Mouse (Mus musculus) left cerebral cortex, postnatal 25 days (tissue): Measurements from ENCODE around the gene Mst1. TPM values are rescaled to one million over a fixed set of nuclear protein-coding genes. Genes with fewer than 3 reads are reported as not detected.
A peak's percentile ranks its signal among the peaks of the same experiment; 100 is the strongest.

Source experiments
- DNase-seq, 2 experiments: peaks; one replicate each; pipeline ENCODE4 v3.0.0; 2022; ENCODE audit warnings: low spot score in 2 of 2, mixed read lengths in 1 of 2
- intact Hi-C: fragments of 180-260 bp; cut with DNase I; formaldehyde crosslinking; loops from one replicate; pipeline ENCODE4 v1.15.1; 2025
- total RNA-seq, 2 experiments: library from RNA; stranded (reverse); gene quantifications; 2 replicates each; pipeline ENCODE4 v1.2.3; 2021

Mst1 gene
- not detected for total RNA-seq

DNA sequence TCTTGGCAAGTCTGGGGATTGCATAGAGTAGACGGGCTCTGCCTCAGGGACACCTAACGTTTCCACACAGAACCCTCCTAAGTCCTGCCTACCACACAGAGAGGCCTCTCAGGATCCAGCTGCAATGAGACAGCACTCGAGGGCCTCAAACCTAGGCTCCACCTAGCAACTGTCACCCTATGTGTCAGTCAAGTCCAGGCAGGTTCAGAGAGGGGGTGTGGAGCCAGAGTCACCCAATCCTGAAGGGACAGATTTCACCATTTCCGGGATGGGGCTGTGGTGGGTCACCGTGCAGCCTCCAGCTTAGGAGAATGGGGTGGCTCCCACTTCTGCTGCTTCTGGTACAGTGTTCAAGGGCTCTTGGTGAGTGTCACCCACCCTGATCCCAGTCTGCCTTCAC lies at the start of gene Mst1:
Gene Mst1 (plus strand): TSS at position 269 of the 400 bp plus-strand sequence.
- DNase-seq, result no peak
- intact Hi-C loops, result no loop called here

DNA sequence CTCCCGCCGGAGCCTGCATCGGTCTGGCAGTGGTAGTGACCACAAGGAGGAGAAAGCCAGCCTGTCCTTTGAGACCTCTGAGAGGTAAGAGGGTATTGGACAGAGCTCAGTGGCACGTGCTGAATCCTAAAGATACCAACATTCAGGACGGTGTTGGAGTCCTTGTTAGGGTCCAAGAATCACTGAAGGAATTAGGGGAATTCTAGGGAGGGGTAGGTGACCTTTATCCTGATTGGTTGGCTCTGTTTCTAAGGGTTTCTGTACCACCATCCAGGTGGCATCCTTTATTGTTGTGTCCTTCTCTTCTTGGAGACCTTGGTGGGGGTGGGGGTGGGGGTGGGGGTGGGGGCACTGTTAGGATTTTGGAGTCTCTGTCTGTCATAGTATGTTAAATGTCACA lies 48.1 kb upstream of the Mst1 start:
- intact Hi-C loops, result no loop called here
- DNase-seq, result no peak

DNA sequence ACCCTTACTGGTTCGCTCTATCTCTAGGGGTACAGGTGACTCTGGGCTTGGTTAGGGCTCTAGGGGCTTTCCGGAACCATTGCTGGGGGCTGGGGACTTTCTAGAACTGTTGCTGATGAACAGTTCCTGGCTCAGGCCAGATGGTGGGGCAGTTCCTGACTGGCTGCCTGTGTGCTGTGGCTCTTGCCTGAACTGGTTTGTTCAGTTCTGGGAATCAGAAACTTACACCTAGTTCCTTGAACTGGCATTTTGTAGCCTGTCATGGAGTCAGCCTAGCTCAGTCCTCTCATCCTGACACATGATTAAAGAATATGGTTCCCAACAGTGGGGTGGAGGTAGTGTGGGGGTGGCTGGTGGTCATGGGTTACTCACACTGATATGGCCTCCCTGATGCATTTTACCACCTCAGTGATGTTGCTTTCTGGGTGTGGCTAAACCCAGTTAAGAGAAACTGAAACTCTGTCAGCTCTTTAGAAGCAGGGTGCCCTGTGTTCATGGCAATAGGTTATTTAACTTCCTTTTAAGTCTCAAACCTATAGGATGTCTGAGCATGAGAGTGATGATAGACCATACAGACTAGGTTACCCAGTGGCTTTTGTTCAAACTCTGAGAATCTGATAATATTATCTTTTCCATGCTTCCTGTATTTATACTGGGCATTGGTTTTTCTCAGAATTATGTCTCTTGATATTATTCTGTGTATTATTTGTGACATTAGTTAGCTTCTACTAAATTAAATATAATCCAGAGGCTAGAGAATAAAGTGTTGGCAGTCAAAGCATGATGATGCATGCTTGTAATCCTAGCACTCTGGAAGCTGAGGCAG lies 44.7 kb upstream of the Mst1 start:
- DNase-seq, result no peak
- intact Hi-C loops, result no loop called here

DNA sequence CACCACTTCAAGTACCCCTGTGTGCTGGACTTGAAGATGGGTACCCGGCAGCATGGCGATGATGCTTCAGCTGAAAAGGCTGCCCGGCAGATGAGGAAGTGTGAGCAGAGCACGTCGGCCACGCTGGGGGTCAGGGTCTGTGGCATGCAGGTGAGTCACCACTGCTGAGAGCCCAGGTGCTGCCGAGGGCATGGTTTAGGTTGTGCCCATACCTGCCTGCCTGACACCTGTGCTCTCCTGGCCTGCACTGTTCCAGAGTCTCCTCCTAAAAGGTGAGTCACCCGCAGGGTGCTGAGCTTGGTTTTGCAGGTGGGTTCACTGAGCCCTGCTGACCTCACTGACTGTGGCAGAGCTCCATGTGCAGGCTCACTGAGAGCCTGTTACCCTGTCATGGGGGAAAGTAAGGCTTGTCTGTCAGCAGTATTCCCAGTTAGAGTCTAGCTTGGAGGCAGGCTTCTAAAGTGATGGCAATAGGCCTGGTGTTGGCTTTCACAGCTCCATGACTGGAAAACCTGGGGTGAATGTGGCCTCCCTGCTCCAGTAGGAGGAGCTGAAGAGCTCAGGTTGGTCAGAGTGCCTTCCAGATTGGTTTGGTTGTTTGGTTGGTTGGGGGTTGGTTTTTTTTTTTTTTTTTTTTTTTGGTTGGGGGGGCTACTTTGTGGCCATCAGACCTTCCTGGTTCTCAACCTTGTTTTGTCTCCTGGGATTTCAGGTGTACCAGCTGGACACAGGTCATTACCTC lies 35.3 kb upstream of the Mst1 start:
- no peak for DNase-seq
- intact Hi-C loops, result loop anchor here (5.0 kb wide), 1 partner anchor 43 kb away; the partner anchor contains the start of gene Ip6k1

DNA sequence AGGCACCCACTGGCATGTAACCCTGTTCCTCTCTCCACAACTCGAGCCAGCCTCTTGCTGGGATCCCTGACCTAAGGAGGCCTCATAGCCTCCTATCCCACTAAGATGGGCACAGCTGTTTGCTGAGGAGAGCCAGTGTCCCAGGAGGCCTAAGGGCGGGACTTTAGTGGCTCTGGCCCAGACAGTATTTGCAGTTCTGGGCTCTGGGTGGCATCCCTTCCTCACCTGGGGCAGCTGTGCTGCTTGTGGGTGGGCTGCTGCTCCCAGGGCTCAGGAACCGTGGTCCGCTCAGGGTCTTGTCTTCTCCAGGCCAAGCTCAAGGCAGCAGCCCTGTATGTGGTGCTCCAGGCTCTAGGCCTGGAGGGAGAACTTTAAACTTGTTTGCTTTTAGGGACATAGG lies 33.7 kb upstream of the Mst1 start:
- intact Hi-C loops, result loop anchor here (5.0 kb wide), 1 partner anchor 44 kb away; the partner anchor contains the start of gene Ip6k1
- no peak for DNase-seq

DNA sequence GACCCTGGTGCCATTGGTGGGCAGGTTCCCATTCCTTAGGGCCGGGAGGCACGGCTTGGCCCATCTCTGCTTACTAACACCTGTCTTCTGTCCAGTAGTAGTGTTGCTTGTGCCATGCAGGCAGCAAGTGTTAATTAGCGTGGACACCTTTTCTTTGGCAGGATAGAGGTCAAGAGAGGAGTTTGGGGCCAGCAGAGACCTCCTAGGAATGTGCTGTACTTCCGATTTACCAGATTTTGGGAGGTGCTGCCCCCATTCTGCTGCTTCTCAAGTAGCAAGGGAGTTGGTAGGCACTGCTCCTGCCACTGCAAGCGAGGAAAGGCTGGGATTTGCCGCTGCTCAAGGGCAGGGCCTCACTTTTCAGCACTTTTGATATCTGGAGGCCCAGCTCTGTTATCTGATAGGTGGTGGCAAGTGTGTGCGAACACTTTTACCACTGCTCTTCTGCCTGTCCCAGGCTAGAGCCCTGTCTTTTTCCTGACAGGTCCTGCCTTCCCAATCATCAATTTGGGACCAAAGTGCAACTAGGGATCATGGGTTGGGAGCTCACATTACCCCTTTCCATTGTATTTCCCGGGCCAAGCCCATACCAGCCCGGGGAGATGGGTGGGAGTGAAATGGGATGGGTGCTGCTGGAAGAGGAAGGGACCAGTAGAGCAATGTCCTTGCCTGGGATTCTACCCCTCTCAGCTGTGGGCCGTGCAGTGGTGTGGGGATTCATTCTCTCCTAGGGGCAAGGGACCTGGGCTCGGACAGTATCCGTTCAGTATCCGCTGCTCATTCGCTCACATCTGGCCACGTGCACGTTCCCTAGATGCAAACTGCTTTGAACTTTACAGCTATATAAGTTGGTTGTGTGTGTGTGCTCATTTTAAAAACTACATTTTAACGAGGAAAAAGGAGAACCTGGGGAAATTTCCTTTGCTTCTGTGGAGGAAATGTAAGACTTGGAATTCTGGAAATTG lies 32.4 kb upstream of the Mst1 start:
- intact Hi-C loops, result loop anchor here (5.0 kb wide), 1 partner anchor 46 kb away; the partner anchor contains the start of gene Ip6k1

DNA sequence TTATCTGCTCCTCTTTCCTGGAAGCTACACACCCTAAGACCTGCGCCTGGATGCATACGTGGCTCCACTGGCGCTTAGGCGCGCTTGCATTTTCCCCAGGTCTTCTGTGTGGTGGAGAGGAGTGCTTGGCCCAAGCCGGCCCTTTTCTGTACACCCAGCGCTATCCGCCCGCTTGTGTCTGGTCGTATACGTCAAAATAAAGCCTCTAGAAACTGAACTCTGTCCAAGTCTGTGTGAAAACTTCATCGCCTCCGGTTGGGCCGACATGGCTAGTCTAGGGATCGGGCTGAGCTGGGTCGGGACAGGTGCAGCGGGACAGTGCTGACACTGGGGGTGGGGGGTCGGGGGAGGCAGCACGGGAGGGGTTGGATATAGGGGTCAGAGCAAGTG lies 31.7 kb upstream of the Mst1 start:
- DNase-seq, result no peak
- intact Hi-C loops, result loop anchor here (5.0 kb wide), 1 partner anchor 46 kb away; the partner anchor contains the start of gene Ip6k1

More for the DNA sequence above, 32.4 kb upstream of the Mst1 start:
- DNase-seq, result no peak

DNA sequence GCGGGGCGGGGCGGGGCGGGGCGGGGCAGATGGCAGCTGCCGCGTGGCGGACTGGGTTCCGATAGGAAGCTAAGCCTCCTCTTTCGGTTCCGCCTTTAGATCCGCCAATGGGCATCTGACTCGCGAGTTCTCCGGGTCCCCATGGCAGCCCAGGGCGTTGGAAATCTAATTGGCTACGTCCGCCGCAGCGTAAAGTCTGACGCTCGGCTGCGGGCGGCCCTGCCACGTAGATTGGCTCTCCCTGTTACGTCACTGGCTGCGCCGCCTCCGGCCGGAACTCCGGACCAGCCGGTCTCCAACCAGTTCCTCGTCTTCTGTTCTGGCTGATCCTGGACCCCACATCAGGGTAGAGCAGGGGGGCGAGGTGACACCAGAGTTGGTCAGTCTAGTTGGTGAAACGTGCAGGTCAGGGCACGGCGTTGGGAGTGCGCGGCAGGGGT lies 31.2 kb upstream of the Mst1 start, which contains the start of gene Gmppb:
Gene Gmppb (plus strand): TSS at position 227 of the 440 bp plus-strand sequence.
- intact Hi-C loops, result loop anchor here (5.0 kb wide), 1 partner anchor 47 kb away; the partner anchor contains the start of gene Ip6k1
- peak; percentile 96 to 99 for DNase-seq

DNA sequence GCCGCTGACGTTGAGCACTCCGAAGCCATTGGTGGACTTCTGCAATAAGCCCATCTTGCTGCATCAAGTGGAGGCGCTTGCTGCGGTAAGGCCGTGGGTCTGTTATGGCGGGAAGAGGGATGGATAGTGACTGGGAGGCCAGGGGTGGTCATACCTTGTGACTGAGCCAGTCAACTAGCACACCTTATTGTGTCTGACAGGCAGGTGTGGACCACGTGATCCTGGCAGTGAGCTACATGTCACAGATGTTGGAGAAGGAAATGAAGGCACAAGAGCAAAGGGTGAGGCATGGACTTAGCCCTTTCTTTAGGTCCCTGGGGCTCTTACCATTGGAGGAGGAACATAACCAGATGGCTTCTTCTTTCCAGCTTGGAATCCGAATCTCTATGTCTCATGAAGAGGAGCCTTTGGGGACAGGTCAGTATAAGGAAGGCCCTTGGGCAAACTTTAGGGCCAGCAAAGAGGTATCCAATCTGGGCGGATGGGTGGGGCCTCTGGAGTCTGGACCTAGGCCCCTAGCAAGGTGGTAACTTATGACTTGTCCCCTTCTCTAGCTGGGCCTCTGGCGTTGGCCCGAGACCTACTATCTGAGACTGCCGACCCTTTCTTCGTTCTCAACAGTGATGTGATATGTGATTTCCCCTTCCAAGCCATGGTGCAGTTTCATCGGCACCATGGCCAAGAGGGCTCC lies 30.5 kb upstream of the Mst1 start:
- no peak for DNase-seq
- intact Hi-C loops, result loop anchor here (5.0 kb wide), 3 partner anchors 47 to 147 kb away; partner anchors contain the start of gene Ip6k1

DNA sequence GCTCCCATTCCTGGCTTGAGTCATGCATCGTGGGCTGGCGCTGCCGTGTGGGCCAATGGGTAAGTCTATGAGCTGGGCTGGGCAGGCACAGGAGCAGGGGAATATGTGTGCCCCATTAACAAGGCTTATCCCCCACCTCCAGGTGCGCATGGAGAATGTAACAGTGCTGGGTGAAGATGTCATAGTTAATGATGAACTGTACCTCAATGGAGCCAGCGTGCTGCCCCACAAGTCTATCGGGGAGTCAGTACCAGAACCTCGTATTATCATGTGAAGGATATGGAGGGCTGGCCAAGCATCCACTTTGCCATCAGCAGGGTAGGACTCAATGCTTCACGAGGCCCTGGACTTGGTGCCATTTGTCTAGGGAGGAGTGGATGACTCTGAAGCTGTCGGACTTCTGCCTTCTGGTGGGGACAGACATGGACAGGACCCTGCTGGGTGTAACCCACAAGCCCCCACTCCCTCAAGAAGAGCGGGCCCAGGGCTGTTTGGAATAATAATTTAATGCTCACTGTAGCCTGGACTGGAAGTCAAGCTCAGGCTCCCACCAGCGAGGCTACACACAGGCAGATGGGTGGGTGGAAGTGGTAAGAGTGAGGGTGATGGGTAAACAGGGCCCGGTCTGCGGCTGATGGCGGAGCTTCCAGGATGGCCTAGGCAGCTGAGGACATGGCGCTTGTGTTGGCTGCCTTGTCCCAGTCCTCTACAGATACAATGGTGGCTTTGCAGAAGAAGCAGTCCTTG lies 28.9 kb upstream of the Mst1 start:
- no peak for DNase-seq
- intact Hi-C loops, result loop anchor here (5.0 kb wide), 2 partner anchors 89 to 149 kb away; no protein-coding TSS in a partner anchor

DNA sequence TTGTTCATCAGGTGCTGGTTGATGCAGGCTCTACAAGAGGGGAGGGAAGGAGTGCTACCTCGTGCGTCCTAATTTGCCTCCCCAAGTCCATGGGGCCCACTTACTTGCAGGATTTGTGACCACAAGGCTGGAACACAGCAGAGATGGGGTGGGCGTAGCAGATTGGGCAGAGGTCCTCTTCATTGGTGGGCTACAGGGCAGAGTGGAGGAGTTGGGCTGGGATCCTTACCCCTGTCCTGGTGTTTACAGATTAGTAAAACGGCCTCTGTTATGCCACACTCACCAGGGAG lies 28.4 kb upstream of the Mst1 start:
- intact Hi-C loops, result loop anchor here (5.0 kb wide), 2 partner anchors 90 to 150 kb away; no protein-coding TSS in a partner anchor
- DNase-seq, result no peak

DNA sequence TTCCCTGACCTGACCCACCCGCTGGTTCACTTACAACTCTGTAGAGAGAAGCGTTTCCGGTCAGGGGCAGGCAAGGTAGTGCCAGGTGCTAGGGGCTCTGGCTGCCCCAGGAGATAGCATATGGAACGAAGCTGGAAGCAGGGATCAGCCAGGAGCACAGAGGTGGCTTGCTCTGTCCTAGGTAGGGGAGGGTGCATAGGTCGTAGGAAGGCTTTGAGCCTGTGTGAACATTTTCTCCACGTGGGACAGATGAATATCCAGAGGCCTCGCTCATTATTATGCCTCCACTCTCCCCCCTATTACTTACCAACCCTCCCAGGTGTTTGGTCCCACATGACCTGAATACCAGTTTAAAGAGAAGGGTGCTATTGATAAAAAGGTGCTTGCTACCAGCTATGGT lies 27.8 kb upstream of the Mst1 start:
- no peak for DNase-seq

DNA sequence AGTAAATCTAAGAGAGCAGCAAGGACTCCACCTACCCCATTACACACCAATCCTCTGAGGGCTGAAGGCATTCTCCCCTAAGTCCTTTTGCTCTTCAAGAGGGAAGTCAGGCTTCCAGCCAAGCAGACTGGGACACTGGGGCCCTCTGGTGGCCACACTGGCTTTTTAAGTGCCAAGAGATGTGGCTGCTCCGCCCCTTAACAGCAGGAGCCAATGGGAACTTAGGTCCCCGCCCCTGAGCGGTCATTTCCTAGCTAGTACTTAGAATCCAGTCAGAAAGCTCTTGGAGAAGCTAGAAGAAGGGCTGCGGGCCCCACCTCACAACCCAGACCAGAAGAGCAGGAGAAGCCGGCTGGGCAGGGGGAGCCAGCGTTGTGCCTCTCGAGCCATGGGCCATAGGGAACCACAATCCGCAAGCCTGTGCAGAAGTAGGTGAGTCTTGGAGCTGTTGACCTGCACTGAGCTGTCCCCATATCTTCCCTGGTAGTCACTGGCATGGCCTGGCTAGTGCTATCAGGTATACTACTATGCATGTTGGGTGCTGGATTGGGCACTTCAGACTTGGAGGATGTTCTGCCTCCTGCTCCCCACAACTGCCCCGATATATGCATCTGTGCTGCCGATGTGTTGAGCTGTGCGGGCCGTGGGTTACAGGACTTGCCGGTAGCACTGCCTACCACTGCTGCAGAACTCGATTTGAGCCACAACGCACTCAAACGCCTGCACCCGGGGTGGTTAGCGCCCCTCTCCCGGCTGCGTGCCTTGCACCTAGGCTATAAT lies 27.2 kb upstream of the Mst1 start, which contains the start of gene Amigo3:
Gene Amigo3 (plus strand): TSS at position 275 of the 780 bp plus-strand sequence.
- DNase-seq, result peak; percentile 98 to 99
- intact Hi-C loops, result loop anchor here (5.0 kb wide), 2 partner anchors 91 to 151 kb away; no protein-coding TSS in a partner anchor

More for the DNA sequence above, 27.8 kb upstream of the Mst1 start:
- intact Hi-C loops, result loop anchor here (5.0 kb wide), 2 partner anchors 90 to 150 kb away; no protein-coding TSS in a partner anchor

DNA sequence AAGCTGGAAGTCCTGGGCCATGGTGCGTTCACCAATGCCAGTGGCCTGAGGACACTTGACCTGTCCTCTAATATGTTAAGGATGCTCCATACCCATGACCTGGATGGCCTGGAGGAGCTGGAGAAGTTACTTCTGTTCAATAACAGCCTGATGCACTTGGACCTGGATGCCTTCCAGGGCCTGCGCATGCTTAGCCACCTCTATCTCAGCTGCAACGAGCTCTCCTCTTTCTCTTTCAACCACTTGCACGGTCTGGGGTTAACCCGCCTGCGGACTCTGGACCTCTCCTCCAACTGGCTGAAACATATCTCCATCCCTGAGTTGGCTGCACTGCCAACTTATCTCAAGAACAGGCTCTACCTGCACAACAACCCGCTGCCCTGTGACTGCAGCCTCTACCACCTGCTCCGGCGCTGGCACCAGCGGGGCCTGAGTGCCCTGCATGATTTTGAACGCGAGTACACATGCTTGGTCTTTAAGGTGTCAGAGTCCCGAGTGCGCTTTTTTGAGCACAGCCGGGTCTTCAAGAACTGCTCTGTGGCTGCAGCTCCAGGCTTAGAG lies 26.5 kb upstream of the Mst1 start:
- DNase-seq, result no peak
- intact Hi-C loops, result loop anchor here (5.0 kb wide), 2 partner anchors 91 to 151 kb away; no protein-coding TSS in a partner anchor

DNA sequence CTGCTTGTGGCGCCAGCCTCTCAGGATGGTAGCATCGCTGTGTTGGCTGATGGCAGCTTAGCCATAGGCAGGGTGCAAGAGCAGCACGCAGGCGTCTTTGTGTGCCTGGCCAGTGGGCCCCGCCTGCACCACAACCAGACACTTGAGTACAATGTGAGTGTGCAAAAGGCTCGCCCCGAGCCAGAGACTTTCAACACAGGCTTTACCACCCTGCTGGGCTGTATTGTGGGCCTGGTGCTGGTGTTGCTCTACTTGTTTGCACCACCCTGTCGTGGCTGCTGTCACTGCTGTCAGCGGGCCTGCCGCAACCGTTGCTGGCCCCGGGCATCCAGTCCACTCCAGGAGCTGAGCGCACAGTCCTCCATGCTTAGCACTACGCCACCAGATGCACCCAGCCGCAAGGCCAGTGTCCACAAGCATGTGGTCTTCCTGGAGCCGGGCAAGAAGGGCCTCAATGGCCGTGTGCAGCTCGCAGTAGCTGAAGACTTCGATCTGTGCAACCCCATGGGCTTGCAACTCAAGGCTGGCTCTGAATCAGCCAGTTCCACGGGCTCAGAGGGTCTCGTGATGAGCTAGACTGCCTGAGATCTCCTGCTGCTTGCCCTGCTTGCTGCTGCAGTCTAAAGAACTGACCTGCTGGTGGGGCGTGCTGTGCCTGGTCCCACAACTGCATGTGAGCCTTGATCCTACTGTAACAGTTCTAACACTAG lies 25.8 kb upstream of the Mst1 start:
- DNase-seq, result no peak
- intact Hi-C loops, result loop anchor here (5.0 kb wide), 2 partner anchors 92 to 152 kb away; no protein-coding TSS in a partner anchor

DNA sequence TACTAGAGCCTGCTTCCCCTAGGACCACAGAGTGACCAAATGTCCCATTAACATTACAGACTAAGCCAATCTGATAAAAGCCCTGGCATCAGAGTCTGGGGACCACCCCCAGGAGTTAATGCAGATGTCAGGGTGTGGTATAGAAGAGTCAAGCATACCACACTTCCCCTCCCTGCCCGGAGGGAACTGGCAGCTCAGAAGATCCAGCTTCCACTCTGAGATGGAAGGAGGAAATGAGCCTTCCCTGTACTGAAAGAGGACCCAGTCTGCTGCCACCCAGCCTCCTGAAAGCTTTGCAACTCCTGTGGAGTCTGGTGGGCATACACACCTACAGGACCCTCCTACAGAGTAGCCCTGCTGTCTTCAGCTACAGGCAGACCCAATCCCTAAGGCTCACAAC lies 25.2 kb upstream of the Mst1 start:
- intact Hi-C loops, result no loop called here
- DNase-seq, result no peak
